Mouse (Mus musculus) heart, postnatal 14 days (tissue): Measurements from ENCODE around the gene Itpa. TPM values are rescaled to one million over a fixed set of nuclear protein-coding genes. Genes with fewer than 3 reads are reported as not detected.

ENCODE experiments used
- DNase-seq, 2 experiments: peaks; one replicate each; pipeline ENCODE4 v3.0.0; 2021 to 2022
- intact Hi-C: fragments of 180-260 bp; cut with DNase I; formaldehyde crosslinking; loops from one replicate; pipeline ENCODE4 v1.15.1; 2025
- total RNA-seq, 2 experiments: library from RNA; stranded (reverse); gene quantifications; 2 replicates each; pipeline ENCODE4 v1.2.3; 2021

Itpa gene
- total RNA-seq, 2 experiments from 2014 or later: 19.8 to 20.2 TPM

DNA sequence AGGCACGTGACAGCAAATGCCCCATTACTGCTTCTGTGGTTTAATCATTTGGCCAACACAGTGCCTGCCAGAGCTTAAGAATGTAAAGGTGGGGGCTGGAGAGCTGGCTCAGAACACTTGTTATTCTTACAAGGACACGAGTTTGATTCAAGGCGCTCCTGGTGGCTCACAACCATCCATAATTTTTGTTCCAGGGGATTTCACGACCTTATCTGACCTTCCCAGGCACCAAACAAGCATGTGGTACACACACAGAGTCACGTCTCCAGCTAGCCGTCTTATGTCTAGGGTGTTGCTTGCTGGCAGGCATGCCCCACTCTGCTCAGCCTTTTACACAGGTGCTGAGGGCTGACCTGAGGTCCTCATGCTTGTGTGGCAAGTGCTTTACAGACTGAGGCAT lies 50.5 kb downstream of the Itpa start:
- no peak for DNase-seq
- intact Hi-C loops: no loop called here

DNA sequence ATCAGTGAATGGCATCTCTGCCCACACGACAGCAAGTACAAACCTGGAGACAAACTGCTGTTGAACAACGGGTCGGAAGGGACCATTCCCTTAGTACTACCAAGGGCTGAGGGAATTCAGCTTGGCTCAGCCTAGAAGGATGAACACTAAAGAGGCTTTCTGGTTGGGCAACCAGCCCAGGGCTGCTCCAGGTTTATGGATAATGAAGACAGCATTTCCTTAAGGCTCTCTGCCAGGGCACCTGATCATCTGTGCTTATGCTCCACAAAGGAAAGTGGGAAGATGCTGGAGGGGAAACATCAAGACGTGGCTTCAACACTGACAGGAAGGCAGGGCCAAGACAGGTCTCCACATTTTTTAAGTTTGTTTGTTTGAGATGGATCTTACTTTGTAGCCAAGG lies 57.0 kb downstream of the Itpa start:
- intact Hi-C loops: no loop called here
- no peak for DNase-seq

DNA sequence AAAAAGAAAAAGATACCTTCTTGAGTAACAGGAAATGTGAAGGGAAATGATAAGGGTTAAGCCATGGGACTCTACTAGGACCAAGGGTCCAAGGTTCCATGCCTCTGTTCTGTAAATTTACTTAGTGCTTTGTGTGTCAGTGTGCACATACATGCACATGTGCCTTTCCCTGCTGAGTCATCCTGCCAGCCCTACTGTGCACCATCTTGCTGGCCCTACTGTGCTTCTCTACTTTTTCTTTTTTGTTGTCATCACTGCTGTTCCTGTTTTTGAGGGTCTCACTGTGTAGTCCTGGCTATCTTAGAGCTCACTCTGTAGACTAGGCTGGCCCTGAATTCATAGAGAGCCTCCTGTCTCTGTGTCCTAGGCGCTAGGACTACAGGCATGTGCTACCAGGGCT lies 60.3 kb downstream of the Itpa start:
- intact Hi-C loops: no loop called here
- no peak for DNase-seq

DNA sequence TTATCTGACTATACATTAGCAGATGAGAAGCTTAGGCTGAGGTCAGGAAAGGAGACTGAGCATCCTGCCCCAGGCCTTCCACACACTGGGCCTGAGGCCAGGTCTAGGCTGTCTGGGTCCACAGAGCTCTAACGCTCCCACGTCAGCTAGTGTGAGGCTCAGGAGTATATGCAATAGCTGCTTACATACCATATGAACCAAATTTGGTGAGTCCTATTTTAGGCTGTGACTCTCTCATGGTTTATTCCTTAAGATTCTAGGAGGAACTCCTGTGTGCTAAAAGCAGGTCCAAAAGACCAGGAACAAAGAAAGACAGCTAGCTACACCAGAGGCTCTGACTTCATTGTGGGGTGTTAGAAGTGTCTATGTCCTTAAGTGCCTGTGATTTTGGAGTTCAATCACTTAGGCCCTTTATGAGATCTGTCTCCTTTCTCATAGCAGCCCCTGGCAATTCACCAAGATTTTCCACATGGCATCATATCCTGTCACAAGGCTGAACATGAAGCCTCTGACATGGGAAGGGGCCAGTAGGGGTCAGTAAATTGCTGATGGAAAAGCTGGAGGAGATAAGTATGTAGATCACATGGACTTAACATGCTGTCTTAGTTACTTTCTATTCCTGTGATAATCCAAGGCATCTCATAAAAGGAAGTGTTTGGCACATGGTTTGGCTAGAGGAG lies 61.6 kb downstream of the Itpa start:
- no peak for DNase-seq
- intact Hi-C loops: no loop called here

DNA sequence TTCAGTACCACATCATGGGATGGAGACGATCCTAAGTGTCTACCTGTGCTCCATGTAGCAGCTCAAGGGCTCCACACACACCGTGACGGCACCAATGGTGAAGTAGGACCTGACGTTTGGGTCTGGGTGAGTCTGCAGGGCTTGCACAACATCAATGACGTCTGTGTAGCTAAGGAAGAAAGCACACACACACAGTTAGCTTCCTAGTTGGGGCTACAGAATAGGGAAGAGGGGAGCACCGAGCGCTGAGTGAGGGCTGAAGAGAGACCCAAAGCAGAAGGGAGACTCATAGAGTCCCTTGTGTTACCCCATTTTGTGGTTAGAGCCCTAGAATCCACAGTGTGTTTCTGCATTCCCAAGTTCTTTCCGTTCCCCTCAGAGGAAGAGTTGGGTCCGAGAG lies 63.3 kb downstream of the Itpa start:
- DNase-seq: no peak

More for the DNA sequence above, 63.3 kb downstream of the Itpa start:
- intact Hi-C loops: no loop called here

Other genes starting within 250 kb of the Itpa start
- gene Vps16, start 243.3 kb upstream of the Itpa start, total RNA-seq: 10 to 100 TPM; 25.1 to 29.4 TPM
- gene Pced1a, start 242.9 kb upstream of the Itpa start, total RNA-seq: 1 to 10 TPM; 4.7 to 5.5 TPM
- 10 to 100 TPM; 61.8 to 63.8 TPM for gene Ptpra, start 217.3 kb upstream of the Itpa start, total RNA-seq
- 10 to 100 TPM; 64.9 to 76.1 TPM for gene Mrps26, start 103.9 kb upstream of the Itpa start, total RNA-seq
- gene Oxt, start 91.4 kb upstream of the Itpa start, total RNA-seq: not detected
- gene Avp, start 85.1 kb upstream of the Itpa start, total RNA-seq: 1 to 10 TPM in 1 of 2 experiments, under 1 TPM in 1; 0.88 to 1.2 TPM
- gene Fastkd5, start 37.6 kb upstream of the Itpa start, total RNA-seq: 1 to 10 TPM; 7.3 to 9.3 TPM
- 1 to 10 TPM; 4.2 to 4.5 TPM for gene Ubox5, start 37.6 kb upstream of the Itpa start, total RNA-seq
- 1 to 10 TPM; 3.3 to 4.6 TPM for gene Lzts3, start 24.8 kb upstream of the Itpa start, total RNA-seq
- 10 to 100 TPM; 53.3 to 62.4 TPM for gene Ddrgk1, start 3.0 kb upstream of the Itpa start, total RNA-seq
- gene Slc4a11, start 29.9 kb downstream of the Itpa start, total RNA-seq: under 1 TPM; 0.19 to 0.32 TPM
- 10 to 100 TPM; 61.4 to 61.7 TPM for gene 4930402H24Rik, start 238.8 kb downstream of the Itpa start, total RNA-seq
- 10 to 100 TPM; 28.8 to 29.6 TPM for gene Atrn, start 238.9 kb downstream of the Itpa start, total RNA-seq